Mouse (Mus musculus): ENCODE data around the gene Atrn.

Atrn gene

GRCm38 (mm10) chr2:131038675-131039074, 132.4 kb downstream of the Atrn start:
- DNase-seq (ENCODE audit: low read depth, low spot score): no peak

GRCm38 (mm10) chr2:131040854-131041825, 134.8 kb downstream of the Atrn start:
- peak; percentile 43 for DNase-seq (ENCODE audit: low read depth, low spot score)

- no peak for DNase-seq (ENCODE audit: low read depth, low spot score)
These were observed 136.7 kb downstream of the Atrn start, which contains the start of gene Gfra4 for GRCm38 (mm10) chr2:131042988-131043387. Gfra4 (minus strand) TSS chr2:131043088.

- no peak for DNase-seq (ENCODE audit: low read depth, low spot score)
These were observed 138.1 kb downstream of the Atrn start for GRCm38 (mm10) chr2:131044354-131044852.

DNA sequence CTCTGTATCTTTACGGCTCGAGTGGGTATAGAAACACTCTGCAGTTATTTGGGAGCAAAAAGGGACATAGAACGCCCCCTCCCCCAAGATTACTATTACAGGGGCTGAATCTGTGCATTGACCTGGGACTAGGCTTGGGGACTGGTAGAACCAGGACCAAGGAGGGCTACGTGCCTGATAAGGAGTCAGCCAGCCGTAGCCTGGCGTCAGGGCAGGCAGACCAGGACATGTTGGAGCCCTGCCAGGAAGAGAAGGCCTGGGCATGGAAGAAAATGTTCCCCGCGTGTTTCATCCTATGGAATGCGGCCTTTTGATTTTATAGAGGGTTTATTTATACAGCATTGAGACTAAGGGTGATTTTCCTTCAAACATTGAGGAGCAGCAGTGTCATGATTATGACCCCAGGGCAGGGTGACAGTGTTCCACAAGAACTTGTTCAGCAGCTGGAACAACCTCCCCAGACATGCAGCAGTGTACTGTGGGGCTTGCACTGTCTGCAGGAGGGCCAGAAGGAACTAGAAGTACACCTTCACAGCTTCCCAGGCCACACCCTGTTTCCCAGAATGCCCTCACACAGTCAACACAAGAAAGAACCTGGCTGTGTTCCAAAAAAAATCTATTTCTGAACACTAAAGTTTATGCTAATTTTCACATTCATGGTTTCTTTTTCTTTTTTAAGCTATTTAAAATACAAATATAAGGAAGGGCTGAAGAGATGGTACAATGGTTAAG, 138.9 kb downstream of the Atrn start:
- no peak for DNase-seq (ENCODE audit: low read depth, low spot score)

DNA sequence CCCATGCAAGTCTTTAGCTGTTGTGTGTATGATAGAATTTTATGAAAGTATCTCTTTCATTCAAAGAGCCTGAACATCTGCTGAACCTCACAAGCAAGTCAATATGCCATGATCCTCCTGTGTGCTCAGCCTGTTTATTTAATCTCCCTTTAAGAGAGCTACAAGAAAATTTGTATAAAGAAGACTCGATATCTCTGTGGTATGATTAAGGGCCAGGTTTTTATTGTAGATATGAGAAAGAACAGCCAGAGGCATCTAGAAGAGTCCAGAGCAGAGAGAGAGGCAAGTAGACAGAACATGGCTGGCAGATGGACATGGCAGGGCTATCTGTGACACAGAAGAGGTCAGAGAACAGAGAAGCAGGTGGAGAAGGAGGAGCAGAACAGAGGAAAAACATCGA, 139.7 kb downstream of the Atrn start:
- no peak for DNase-seq (ENCODE audit: low read depth, low spot score)

GRCm38 (mm10) chr2:131052043-131052442, 145.7 kb downstream of the Atrn start:
- no peak for DNase-seq (ENCODE audit: low read depth, low spot score)

GRCm38 (mm10) chr2:131052862-131053418, 146.6 kb downstream of the Atrn start:
- no peak for DNase-seq (ENCODE audit: low read depth, low spot score)

DNA sequence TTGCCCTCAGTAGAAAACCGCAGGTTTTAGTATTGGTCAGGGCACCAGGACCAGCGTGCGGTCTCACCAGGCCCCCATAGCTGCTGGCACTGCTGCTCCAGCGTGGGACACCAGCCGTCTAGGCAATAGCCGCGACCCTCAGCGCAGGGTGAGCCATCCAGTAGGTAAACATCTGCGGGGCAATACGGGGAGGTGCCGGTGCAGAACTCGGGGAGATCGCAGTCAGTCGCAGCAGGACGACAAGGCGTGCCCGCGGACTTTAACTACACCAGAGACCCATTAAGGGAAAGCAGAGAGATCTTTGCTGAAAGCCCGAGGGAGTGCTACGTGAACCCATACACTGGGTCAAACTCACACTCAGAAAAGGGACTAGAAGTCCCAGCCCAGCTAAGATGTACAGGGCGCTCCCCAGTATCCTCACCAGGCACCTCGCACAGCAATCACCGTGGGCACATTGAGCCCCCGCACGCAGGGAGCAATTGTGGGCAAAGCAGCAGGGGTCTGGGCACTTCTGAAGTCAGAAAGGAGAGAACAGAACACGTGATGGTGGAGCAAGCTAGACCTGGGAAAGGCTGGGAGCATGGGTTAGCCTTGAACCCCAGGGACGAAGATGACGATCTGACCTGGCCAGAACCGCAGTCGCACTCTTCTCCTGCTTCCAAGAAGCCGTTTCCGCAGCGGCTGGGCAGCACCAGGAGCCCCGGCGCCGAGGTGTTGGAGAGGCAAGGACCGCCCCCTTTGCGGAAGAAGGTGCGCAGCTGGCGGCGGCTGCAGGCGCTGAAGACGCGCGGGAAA, 147.8 kb downstream of the Atrn start:
- DNase-seq (ENCODE audit: low read depth, low spot score): no peak

GRCm38 (mm10) chr2:131054646-131055264, 148.5 kb downstream of the Atrn start:
- no peak for DNase-seq (ENCODE audit: low read depth, low spot score)

- no peak for DNase-seq (ENCODE audit: low read depth, low spot score)
These were observed 149.3 kb downstream of the Atrn start for GRCm38 (mm10) chr2:131055631-131056030.

DNA sequence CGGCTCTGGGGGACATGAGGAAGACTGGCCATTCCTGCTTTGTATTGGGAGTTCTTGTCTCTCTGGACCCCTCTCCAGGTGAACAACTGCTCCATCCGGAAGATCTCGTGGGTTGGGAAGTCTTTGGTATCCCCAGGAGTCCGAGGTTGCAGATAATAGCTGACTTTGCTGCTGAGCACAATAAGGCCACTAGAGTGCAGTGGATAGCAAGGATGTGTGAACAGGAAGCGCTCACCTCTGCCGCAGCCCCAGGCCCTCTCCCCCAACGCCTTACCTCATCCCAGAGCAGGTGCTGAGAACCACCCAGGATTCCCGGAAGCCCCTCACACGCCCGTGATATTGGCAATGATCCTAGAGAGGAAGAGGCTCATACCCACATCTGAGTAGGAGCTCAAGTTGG, 149.9 kb downstream of the Atrn start:
- no peak for DNase-seq (ENCODE audit: low read depth, low spot score)

- no peak for DNase-seq (ENCODE audit: low read depth, low spot score)
These were observed 152.4 kb downstream of the Atrn start for GRCm38 (mm10) chr2:131058672-131059071.

- no peak for DNase-seq (ENCODE audit: low read depth, low spot score)
These were observed 153.1 kb downstream of the Atrn start for GRCm38 (mm10) chr2:131059377-131059776.

DNA sequence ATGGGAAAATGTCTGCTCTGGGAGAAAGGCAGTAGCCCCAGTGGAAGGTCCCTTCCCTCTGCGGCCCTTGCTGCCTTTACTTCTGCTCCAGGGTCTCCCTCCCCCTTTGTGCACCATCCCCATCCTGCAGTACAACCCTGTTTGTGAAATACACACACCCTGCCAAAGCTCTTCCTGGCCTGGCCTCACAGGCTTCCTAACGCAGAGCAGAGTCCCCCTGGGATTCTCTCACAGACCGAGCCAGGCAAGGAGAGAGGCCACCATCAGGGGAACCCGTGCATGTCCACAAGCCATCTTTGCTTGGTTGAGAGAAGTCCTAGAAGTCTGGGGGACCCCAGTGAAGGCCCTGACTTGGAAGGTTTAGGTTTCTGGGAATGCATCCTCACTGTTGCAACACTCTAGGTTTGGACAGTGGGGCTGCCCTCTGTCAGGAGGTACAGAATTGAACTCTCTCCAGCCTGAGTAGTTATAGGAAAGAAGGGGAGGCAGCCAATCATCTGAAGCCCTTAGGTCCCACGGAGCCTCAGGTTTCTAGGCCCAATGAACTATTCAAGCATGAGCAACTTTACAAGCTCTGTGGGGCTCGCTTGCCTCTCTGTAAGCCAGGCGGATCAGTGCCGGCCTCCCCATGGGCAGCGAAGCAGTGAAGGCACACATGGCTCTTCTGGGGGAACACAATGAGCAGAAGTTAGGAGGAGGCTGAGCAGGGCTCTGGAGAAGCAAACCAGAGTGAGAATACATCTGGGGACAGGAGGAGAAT, 153.7 kb downstream of the Atrn start:
- DNase-seq (ENCODE audit: low read depth, low spot score): no peak

- no peak for DNase-seq (ENCODE audit: low read depth, low spot score)
These were observed 154.5 kb downstream of the Atrn start for GRCm38 (mm10) chr2:131060784-131061183.

DNA sequence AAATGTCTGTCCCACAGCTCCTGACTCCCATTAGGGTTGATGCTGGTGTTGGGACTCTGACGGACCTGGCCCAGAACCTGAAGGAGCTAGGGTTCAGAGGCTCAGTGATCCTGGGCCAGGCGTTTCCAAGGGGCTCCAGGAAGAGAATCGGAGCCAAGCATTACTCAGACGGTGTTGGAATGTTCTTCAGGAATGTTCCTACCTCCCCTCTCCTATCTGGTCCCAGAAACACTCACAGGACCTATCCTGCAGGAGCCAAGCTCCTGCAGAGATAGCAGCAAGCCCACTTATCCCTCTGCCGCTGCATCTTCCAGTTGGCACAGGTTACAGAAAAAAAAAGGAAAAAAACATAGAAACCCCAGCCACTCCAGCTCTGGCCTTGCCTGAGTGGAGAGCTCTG, 155.3 kb downstream of the Atrn start:
- no peak for DNase-seq (ENCODE audit: low read depth, low spot score)

GRCm38 (mm10) chr2:131063404-131063864, 157.1 kb downstream of the Atrn start, which contains the start of gene Adam33:
Adam33 (minus strand) TSS chr2:131063814.
- DNase-seq (ENCODE audit: low read depth, low spot score): no peak

- DNase-seq (ENCODE audit: low read depth, low spot score): no peak
These were observed 160.0 kb downstream of the Atrn start for GRCm38 (mm10) chr2:131066342-131066741.

DNA sequence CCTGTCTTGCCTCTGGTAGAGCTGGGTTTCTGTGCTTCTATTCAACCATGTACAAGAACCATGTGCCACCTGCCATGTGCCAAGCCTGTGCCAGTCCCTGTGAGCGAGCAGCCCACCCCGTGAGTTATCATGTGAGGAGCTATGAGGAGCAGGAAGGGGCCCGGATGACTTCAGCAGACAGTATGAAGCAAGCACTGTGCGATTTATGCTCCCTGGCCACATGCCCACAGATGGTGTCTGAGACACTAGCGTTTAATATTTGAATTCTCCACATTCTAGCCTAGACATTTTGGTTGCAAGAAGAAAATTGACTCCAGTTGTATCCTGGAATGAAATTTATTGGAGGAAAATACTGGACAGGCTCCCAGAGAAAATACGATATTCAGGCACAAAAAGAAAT, 161.2 kb downstream of the Atrn start:
- DNase-seq (ENCODE audit: low read depth, low spot score): no peak
